Mouse (Mus musculus) megakaryocyte, embryonic 14.5 days (primary cell): ENCODE measurements around the gene Olfr138. TPM values are rescaled to one million over a fixed set of nuclear protein-coding genes. Genes with fewer than 3 reads are reported as not detected.

Source experiments
- H3K27me3 ChIP-seq: replicated peaks from 2 replicates; pipeline ENCODE3; 2012; ENCODE audit warnings: inconsistent platforms
- H3K36me3 ChIP-seq: replicated peaks from 2 replicates; pipeline ENCODE3; 2012; ENCODE audit warnings: low read length, inconsistent platforms, mixed read lengths
- H3K4me1 ChIP-seq: 2 replicates; pipeline ENCODE4 v1.6.1; 2012; ENCODE audit warnings: inconsistent platforms
- H3K4me3 ChIP-seq: replicated peaks from 2 replicates; pipeline ENCODE3; 2012; ENCODE audit warnings: moderate library complexity, mild to moderate bottlenecking, inconsistent platforms
- H3K9me3 ChIP-seq: 2 replicates; pipeline ENCODE4 v1.6.1; 2012; ENCODE audit warnings: inconsistent platforms
- FLI1 ChIP-seq: IDR thresholded peaks from 2 replicates; pipeline ENCODE4 v1.6.1; 2012; ENCODE audit warnings: low read length, inconsistent platforms, mixed read lengths
- GATA1 ChIP-seq: IDR thresholded peaks from 3 replicates; pipeline ENCODE4 v1.6.1; 2012; ENCODE audit warnings: mixed read lengths, low read length, inconsistent platforms, borderline replicate concordance
- polyA plus RNA-seq: library from polyadenylated mRNA; stranded (reverse); fragments of >175 nt; gene quantifications from 2 replicates; pipeline ENCODE4 v1.2.3, GENCODE M21; 2012; ENCODE audit warnings: low replicate concordance; ENCODE audit not compliant: insufficient read depth

Olfr138 gene
- polyA plus RNA-seq, result not detected in 2 replicates

DNA sequence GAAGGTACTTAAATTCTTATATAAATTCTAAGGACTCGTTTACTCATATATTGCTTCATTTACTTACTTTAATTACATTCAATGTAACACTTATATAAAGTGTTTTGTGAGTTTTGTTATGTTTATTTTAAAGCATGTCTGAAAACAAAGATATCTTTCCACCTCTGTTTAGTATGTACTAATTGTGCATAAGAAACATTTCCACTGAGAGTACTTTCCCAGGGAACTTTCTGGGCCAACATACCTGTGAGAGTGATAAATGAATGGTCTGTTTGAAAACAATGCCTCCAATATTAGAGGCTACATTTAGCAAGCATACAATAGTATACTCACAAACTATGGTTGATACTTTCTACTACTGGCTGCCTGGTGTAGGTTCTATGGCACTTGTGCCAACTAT, at the start of gene Olfr138:
Olfr138 (plus strand) TSS at position 301 of the 400 bp plus-strand sequence.
- no peaks in the 10 kb centered on the region for H3K36me3 ChIP-seq
- no peak for TF ChIP-seq FLI1
- no peak for TF ChIP-seq GATA1
- H3K4me1 ChIP-seq, result no peaks in the 10 kb centered on the region
- H3K4me3 ChIP-seq, result no peak within 1 kb of the TSS
- H3K27me3 ChIP-seq, result no peaks in the 10 kb centered on the region
- H3K9me3 ChIP-seq, result no peaks in the 10 kb centered on the region

DNA sequence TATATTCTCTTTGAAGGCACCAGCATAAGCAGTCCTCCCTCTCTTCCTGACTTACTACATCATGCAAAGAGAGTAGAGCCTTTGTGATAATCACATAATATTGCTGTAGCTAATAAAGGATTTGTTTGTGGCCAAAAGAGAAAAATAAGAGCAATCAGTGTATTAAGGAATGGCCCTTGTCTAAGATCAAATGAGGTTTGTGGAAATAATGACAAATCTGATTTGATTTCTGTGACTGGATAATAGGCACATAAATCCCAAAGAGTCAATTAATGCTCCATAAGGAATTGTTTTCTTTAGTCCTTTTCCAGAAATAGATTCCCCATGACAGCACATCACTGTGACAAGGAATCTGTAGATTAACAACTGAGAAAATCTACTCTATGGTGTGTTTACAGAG, 46.6 kb downstream of the Olfr138 start, which contains the start of gene Olfr137:
Olfr137 (minus strand) TSS at position 101 of the 400 bp plus-strand sequence.
- TF ChIP-seq GATA1, result no peak
- no peak for TF ChIP-seq FLI1
- Histone ChIP-seq H3K4me3 (no peak within 1 kb of the TSS), H3K27me3 (no peaks in the 10 kb centered on the region), H3K4me1 (no peaks in the 10 kb centered on the region), H3K36me3 (no peaks in the 10 kb centered on the region), H3K9me3 (no peaks in the 10 kb centered on the region)

Other genes with a start within 250 kb of the Olfr138 start
- gene Olfr129, start 201.0 kb upstream of the Olfr138 start, polyA plus RNA-seq, result not detected in 2 replicates
- gene Olfr130, start 197.1 kb upstream of the Olfr138 start, polyA plus RNA-seq, result not detected in 2 replicates
- not detected in 2 replicates for gene Olfr131, start 172.3 kb upstream of the Olfr138 start, polyA plus RNA-seq
- not detected in 2 replicates for gene Olfr132, start 126.5 kb upstream of the Olfr138 start, polyA plus RNA-seq
- gene Olfr133, start 115.8 kb upstream of the Olfr138 start, polyA plus RNA-seq, result not detected in 2 replicates
- gene Olfr134, start 89.6 kb upstream of the Olfr138 start, polyA plus RNA-seq, result not detected in 2 replicates
- not detected in 2 replicates for gene Olfr135, start 56.7 kb upstream of the Olfr138 start, polyA plus RNA-seq
- gene Olfr137, start 46.5 kb downstream of the Olfr138 start, polyA plus RNA-seq, result not detected in 2 replicates
- gene Olfr136, start 68.8 kb downstream of the Olfr138 start, polyA plus RNA-seq, result 2.0 TPM in 1 of 2 replicates, not detected in the other
- not detected in 2 replicates for gene Esp36, start 159.2 kb downstream of the Olfr138 start, polyA plus RNA-seq